Mouse (Mus musculus) hindlimb bud, embryonic 11.5 days (tissue): ENCODE results near the gene Zfp882.
"Not testable (repeated sequence)": the region's sequence is repeated elsewhere in the genome, so short reads cannot be mapped to it uniquely, and the experiment has no call there.

Experiments
- DNase-seq: peaks from one replicate; pipeline ENCODE4 v3.0.0-alpha.2; 2012; ENCODE audit warnings: low read depth, low spot score; ENCODE audit errors: extremely low spot score

Gene Zfp882

DNA sequence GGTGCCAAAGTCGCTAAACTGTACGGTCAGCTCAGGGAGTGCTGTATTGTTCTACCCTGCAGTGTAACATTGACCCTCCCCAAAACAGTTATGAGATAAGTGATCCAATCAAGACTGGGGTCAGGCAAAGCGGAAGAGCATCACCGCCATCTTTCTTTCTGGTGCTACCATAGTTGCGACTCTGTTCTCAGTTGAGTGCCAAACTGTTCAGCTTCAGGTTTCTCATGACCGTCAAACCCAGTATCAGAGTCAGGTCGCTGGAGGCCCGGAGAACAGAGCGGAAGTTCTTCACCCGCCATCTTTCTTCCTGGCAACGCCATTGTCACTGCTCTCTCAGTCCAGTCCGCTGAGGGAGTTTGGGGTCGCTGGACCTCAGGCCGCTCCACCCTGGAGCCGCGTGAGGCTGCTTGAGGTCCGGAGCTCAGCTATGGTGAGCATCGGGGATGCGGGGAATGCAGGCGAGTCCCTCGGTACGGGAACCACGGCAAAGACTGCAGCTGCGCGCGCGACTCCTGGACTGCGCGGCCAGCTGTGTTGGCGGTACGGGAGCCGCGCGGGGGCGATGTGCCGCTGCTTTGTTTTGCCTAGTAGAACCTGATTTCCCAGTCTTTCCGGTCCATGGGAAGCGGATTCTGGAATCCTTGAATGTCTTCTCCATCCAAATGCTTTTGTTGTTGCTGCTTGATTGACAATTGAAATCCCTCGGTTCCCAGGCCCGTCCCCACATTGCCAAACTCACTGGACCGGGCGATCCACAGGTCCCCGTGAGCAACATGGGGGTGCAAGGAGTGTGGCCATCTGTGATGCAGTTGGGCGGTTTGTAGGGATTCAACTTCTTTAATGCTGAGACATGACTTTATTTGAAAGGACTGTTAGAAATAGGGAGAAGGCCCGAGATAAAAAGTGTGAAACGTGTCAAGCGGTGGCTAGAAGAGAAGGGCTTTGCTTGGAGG is at the start of gene Zfp882, which contains the start of gene Zfp617:
TSS of gene Zfp882 (plus strand) at position 300 of the 953 bp plus-strand sequence.
TSS of gene Zfp617 (plus strand) at position 327 of the 953 bp plus-strand sequence.
- peak; percentile 67 for DNase-seq

DNA sequence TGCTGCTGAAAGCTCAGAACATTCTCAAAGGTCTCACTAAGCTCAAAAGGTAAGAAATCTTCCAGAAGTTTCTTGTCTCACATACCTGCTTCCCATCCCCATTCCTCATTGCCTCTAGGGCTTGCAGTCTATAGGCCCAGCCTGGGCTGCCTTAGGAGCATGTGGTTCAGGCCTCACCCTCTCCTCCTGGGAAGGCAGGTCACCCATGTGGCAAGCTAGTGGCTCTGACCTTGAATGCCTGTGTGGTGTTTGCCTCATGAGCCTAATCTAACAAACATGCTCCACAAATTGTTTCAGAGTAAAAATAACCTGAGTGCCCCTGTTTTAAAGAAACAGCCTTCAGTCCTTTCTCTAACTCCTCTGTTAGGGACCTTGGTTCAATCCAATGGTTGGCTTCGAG is 46.9 kb upstream of the Zfp882 start:
- not testable (repeated sequence) for DNase-seq

- not testable (repeated sequence) for DNase-seq
Observed at GRCm38 (mm10) chr8:71862038-71862437, 46.4 kb upstream of the Zfp882 start.

DNA sequence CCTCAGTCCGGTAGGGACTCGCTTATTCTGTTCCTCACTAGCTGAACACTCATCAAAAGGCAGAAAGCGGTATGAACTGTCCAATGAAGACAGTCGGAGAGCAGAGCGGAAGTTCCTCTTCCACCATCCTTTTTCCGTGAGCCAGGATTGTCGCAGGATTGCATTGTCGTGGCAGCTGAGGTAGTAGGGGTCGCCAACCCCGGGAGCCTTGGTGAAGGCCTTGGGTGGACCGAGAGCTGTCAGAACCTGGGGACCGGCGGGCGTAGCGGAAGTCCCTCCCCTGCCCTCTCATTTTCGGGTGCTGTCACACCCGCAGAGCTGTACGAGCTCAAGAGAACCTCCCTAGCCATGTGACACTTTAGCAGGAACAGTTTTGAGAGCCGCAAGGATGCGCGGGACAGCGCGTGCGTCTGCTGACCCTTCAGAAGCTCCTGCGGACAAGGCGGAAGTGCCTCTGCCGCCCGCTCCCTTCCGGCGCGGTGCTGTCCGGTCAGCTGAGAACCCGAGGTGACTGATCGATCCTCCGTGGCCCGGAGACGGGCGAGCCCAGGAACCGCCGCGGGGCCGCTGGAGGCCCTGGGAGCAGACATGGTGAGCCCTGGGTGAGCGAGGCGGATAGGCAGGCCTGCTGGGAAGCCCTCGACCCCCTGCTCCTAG is 26.7 kb upstream of the Zfp882 start, which contains the start of gene Zfp709:
TSS of gene Zfp709 (plus strand) at position 402 of the 657 bp plus-strand sequence.
- no peak for DNase-seq

- DNase-seq: not testable (repeated sequence)
Observed at GRCm38 (mm10) chr8:71900666-71901065, 7.7 kb upstream of the Zfp882 start.

- not testable (repeated sequence) for DNase-seq
Observed at GRCm38 (mm10) chr8:71903084-71903483, 5.3 kb upstream of the Zfp882 start.

DNA sequence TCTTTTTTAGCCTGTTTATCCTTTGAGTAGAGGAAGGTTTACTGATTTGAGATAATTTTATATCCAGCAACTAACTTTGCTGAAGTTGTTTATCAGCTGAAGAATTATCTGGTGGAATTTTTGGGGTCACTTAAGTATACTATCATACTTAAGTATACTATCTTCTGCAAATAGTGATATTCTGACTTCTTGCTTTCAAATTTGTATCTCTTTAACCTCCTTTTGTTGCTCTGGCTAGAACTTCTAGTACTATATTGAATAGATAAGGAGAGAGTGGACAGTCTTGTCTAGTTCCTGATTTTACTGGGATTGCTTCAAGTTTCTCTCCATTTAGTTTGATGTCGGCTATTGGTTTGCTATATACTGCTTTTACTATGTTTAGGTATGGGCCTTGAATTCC is 1.6 kb upstream of the Zfp882 start:
- DNase-seq: no peak

DNA sequence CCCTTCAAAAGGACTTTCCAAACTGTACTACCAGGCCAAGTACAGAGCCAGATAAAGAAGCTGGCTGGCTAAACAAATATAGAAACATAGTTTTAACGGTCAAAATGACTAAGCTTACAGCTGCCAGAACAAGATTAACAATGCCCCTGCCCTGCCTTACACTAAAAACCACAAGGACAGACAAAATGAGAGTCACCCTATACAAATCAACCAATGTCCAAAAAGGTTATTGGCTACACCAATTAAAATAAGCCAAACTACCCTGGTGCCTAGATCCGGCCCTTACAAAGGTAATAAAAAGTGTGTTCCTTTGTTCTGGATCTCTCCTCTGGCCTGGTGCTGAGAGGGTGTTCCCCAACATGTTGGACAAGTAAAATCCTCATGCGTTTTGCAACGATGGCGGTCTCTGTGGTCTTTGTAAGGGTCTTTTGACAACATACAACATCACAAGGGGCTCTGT is 580 bp upstream of the Zfp882 start:
- DNase-seq: no peak

DNA sequence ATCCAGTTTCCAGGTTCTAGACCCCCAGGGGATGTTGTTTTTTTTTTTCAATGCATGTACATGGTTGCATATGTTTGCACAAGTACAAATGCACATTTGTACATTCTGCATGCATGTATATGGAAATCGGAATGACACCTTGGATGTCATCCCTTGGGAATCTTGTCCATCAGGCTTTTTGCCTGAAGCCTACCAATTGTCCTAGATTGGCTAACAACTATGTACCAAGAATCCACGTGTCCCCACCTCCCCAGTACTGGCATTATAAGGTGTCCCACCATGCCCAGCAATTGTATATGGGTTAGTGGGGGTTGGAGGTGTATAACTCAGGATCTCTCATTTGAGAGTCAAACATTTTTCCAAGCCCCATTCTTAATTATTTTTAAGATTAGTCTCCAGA is 3.9 kb downstream of the Zfp882 start:
- DNase-seq: no peak

- peak; percentile 77 for DNase-seq
Observed at GRCm38 (mm10) chr8:71922567-71923401, 14.4 kb downstream of the Zfp882 start.

DNA sequence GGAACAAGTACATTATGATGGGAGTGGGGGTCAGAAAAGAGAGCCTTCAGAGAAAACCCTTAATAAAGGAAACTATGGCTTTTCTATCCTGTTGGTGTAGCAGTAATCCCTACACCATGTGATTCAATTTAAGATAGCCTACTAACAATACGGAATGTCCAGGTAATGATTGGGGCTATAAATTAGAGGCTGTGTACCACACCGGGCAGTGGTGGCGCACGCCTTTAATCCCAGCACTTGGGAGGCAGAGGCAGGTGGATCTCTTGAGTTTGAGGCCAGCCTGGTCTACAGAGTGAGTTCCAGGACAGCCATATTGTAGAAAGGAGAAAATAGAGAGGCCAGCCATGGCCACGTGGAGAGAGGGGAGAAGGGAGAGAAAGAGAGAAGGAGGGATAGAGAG is 17.4 kb downstream of the Zfp882 start:
- no peak for DNase-seq

- DNase-seq: no peak
Observed at GRCm38 (mm10) chr8:71926551-71926950, 18.1 kb downstream of the Zfp882 start.

DNA sequence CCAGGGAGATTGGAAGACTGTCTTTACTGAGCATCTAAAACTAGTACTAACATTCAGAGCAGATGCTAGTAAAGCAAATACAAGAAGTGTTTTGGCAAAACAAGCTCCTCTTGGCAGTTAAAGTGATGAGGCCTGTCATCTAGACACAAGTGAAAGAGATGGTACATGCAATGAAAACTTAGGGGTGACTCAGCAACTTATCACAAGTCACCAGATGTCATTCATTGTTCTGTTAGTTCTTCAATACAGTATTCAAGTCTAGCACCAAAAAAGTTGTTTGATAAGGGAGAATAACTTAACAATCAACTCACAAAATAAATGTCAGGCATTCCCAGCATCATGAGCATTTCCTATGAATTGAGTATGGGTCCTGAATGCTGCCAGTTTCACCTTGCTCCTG is 19.4 kb downstream of the Zfp882 start:
- no peak for DNase-seq

DNA sequence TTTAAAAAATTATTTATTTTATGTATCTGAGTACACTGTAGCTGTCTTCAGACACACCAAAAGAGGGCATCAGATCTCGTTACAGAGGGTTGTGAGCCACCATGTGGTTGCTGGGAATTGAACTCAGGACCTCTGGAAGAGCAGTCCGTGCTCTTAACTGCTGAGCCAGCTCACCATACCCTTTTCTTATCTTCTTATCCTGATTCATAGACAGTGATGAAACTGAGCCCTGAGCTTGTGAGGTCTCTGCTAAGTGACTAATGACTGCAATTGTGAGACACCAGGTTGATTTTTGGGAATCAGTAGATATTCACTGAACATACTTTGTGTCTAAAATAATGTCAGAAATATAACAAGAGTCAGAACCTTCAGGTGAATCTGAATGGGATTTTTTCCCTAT is 29.6 kb downstream of the Zfp882 start:
- not testable (repeated sequence) for DNase-seq

DNA sequence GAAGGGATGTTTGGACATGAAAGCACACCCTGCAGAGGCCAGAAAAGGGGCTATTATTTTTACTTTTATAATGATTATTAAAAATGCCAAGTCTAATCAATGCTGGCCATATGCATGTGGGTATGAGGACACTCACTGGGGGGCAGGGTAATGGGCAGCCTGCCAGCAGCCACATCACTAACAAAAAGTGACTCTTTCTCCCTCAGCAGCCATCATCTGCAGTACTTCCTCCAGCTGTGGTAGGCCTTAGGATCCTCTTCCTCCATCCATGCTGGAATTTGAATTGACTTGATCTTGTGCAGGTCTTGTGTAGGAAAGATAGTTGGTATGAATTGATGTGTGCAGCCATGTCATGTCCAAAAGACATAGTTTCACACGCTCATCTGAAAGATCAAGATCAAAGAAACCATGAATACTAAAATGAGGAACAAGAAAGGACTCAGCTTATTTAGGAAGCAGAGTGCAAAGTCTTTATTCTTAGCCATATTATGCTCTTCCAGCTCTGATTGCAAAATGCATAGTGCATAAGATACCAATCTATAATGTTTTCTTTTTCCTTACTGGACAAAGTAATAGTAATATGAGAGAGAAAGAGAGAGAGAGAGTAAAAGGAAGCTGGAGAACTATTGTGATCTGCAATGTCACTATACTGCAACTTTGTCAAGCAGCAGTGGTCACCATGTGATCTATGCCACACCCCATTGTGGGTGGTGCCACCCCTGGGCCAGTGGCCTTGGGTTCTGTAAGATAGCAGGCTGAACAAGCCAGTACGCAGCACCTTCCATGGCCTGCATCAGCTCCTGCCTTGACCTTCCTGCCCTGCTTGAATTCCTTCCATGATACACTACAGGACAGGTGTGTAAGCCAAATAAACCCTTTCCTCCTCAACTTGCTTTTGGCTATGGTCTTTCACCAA is 32.1 kb downstream of the Zfp882 start:
- no peak for DNase-seq

GRCm38 (mm10) chr8:71941776-71942175 is 33.4 kb downstream of the Zfp882 start:
- DNase-seq: no peak

DNA sequence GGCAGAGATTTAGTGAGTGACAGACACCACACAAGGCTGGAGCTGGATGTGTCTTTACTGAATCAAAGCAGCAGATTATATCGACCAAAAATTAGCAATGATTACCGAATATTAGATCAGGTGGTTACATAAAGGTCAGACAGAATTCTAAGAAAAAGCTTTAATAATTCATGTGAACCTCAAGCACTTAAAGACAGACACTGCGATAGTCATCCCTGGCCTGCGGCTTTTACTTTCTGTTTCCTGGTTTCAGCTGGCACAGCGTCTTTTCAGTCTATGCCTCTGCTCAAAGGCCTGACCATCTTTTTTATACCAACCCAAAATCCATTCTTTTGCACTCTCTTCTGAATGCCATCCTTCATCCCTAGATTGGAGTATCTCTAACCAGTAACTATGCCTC is 40.2 kb downstream of the Zfp882 start:
- no peak for DNase-seq

GRCm38 (mm10) chr8:71950482-71951221 is 42.2 kb downstream of the Zfp882 start, which contains the start of gene Zfp961:
Zfp961 (plus strand) TSS chr8:71951038.
- peak; percentile 99 for DNase-seq
